Mouse (Mus musculus): ENCODE results near the gene Mmrn2.

GRCm38 (mm10) chr14:34365147-34365507 lies 10.1 kb upstream of the Mmrn2 start:
- TF ChIP-seq CTCF (IDR thresholded peaks at IDR 0.05; ENCODE audit: low read depth, low read length) (no peak), POLR2A (IDR thresholded peaks at IDR 0.05; ENCODE audit: insufficient read depth, low read length) (no peak), EP300 (IDR thresholded peaks at IDR 0.05; ENCODE audit: insufficient read depth, low read depth, low read length) (no peak)

Measured in ES-Bruce4 (cell line).